Mouse (Mus musculus) ES-Bruce4 (cell line): ENCODE measurements at regions not wholly inside any gene's neighbourhood (a gene's known extent, or its start where the extent isn't known, plus 50 kb on each side); places are given as distances from the start of the nearest gene placed in this dataset.

Experiments used
- H3K27ac ChIP-seq: 2 replicates; pipeline ENCODE4 v1.5.1; 2012; ENCODE audit warnings: low read length, inconsistent platforms; ENCODE audit not compliant: insufficient read depth
- H3K27me3 ChIP-seq: 2 replicates; pipeline ENCODE4 v1.6.1; 2012; ENCODE audit warnings: mild to moderate bottlenecking, low read length, inconsistent platforms; ENCODE audit not compliant: control insufficient read depth, poor library complexity, insufficient read depth, severe bottlenecking
- H3K36me3 ChIP-seq: 2 replicates; pipeline ENCODE4 v1.6.1; 2012; ENCODE audit warnings: inconsistent platforms, mild to moderate bottlenecking, low read length, moderate library complexity; ENCODE audit not compliant: control insufficient read depth, poor library complexity, insufficient read depth, severe bottlenecking
- H3K4me1 ChIP-seq: one replicate; pipeline ENCODE4 v1.8.1; 2011; ENCODE audit warnings: low read length; ENCODE audit not compliant: control insufficient read depth, insufficient read depth
- H3K4me3 ChIP-seq: 2 replicates; pipeline ENCODE4 v1.5.1; 2011; ENCODE audit warnings: low read depth, mild to moderate bottlenecking, low read length
- H3K9ac ChIP-seq: 2 replicates; pipeline ENCODE4 v1.6.1; 2012; ENCODE audit warnings: low read depth, mild to moderate bottlenecking, inconsistent platforms; ENCODE audit not compliant: poor library complexity, severe bottlenecking
- H3K9me3 ChIP-seq: replicated peaks from 2 replicates; pipeline ENCODE4 v1.6.1; 2012; ENCODE audit warnings: mild to moderate bottlenecking, low read length, inconsistent platforms; ENCODE audit not compliant: control insufficient read depth, poor library complexity, insufficient read depth, severe bottlenecking
- CTCF ChIP-seq: IDR thresholded peaks from one replicate; pipeline ENCODE4 v1.8.1; 2011; ENCODE audit warnings: low read depth, low read length
- EP300 ChIP-seq: IDR thresholded peaks from 2 replicates; pipeline ENCODE4 v1.6.1; 2011; ENCODE audit warnings: low read depth, low read length; ENCODE audit not compliant: insufficient read depth
- POLR2A ChIP-seq: IDR thresholded peaks from one replicate; pipeline ENCODE4 v1.8.1; 2011; ENCODE audit warnings: low read length; ENCODE audit not compliant: insufficient read depth

DNA sequence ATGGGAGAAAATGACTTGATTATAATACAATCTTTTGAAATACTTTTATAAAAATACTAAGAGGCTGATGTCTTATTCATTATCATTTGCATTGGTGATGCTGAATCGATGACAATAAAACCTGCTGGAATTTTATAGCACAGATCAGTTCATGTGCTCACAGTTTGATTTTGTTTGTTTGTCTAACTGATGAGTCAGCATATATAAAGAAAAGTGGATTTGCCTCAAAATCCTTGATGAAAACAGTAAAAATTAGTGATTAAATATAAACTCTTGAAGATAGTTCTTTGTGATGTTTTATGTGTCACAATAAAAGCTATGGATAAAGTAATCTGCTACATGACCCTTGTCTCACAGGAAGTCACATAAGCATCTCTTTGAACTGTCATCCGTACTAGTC, 210.9 kb downstream of the Psat1 start:
- Histone ChIP-seq H3K27me3 (no peaks in the 10 kb centered on the region), H3K36me3 (no peaks in the 10 kb centered on the region), H3K9ac (no peak overlapping the region), H3K4me1 (no peaks in the 10 kb centered on the region), H3K27ac (no peak overlapping the region), H3K9me3 (no peaks in the 10 kb centered on the region), H3K4me3 (no peak overlapping the region)
- TF ChIP-seq CTCF (no peak), EP300 (no peak), POLR2A (no peak)

DNA sequence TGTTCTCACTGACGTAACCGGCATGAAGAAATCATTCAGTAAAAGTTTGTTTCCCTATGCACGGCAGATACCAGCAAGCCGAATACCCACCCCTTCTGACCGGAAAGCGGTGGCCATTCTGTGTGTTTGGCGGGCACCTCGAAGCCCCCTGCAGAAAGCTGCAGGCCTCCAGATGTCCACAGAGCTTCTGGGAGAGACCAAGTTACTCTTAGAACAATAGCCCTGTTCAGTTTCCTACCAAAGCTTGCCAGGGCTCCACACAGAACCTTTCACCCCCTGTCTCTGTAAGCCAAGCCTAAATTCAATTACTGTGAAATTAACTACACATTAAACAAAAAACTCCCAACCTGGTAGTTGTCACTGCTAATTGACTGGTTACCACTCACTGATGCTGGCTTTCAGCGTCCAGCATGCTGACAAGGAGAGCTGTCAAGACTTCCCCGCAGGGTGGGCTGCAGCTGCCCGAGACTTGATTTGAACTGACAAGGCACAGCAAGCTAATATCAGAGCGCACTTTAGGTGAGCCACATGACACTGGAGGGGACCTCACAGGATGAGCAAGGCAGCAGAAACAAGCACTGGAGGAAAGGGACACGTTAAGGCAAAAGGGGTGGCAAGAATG, 220.2 kb downstream of the Psat1 start:
- TF ChIP-seq CTCF (no peak), EP300 (no peak), POLR2A (no peak)
- H3K9ac ChIP-seq, result no peak overlapping the region
- H3K4me1 ChIP-seq, result no peaks in the 10 kb centered on the region
- H3K27ac ChIP-seq, result no peak overlapping the region
- H3K27me3 ChIP-seq, result no peaks in the 10 kb centered on the region
- H3K4me3 ChIP-seq, result no peak overlapping the region
- H3K36me3 ChIP-seq, result no peaks in the 10 kb centered on the region
- no peaks in the 10 kb centered on the region for H3K9me3 ChIP-seq

DNA sequence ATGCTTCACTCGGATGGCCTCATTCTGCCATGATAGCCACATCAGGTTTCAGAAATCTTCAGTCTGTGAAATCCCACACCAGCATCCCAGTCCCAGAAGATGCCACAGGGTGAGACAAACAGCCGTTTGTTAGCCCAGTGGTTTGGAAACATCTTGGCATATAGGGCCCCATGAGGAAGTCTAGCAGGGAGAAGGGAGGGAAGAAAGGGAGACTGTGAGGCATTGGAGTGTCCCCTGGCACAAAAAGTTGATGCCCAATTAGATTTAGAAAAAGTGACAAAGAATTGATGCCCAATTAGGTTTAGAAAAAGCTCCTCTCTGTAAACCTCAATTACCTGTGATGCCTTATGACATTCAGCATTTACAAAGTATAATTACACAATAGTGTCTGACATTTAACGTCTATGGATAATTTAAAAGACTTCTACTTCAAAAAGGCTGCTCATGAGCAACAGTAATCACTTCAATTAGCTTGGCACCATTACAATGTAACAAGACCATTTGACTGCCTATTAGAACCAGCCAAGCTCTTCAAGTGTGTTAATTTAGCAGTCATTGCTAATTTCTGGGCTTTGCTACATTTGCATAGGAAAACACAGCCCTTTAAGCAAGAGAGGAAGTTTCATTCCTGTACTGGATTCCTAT, 254.6 kb downstream of the Psat1 start:
- no peak for TF ChIP-seq POLR2A
- no peak for TF ChIP-seq EP300
- TF ChIP-seq CTCF, result no peak
- Histone ChIP-seq H3K27me3 (no peaks in the 10 kb centered on the region), H3K4me3 (no peak overlapping the region), H3K9ac (no peak overlapping the region), H3K36me3 (no peaks in the 10 kb centered on the region), H3K27ac (no peak overlapping the region), H3K9me3 (no peaks in the 10 kb centered on the region), H3K4me1 (no peaks in the 10 kb centered on the region)

DNA sequence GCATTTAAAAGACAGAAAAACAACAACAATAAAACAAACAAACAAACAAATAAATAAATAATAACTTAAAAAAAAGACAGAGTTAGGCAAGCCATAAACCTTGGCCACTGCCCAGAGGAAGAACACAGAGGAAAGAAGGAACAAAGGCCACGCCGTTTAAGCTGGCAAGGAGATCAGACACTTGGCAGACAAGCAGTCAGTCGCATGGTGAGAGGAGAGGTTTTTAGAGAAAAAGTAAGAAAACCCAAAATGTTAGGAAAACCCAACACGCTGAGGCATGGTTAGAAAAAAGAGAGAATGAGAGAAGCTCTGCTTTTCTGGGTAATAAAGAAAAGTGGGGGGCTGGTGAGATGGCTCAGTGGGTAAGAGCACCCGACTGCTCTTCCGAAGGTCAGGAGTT, 277.1 kb downstream of the Psat1 start:
- Histone ChIP-seq H3K9ac (no peak overlapping the region), H3K27me3 (no peaks in the 10 kb centered on the region), H3K9me3 (no peaks in the 10 kb centered on the region), H3K27ac (no peak overlapping the region), H3K4me1 (no peaks in the 10 kb centered on the region), H3K36me3 (no peaks in the 10 kb centered on the region), H3K4me3 (no peak overlapping the region)
- TF ChIP-seq POLR2A, result no peak
- no peak for TF ChIP-seq CTCF
- TF ChIP-seq EP300, result no peak

- TF ChIP-seq EP300, result no peak
- no peak for TF ChIP-seq POLR2A
- TF ChIP-seq CTCF, result no peak
- no peak overlapping the region for H3K4me3 ChIP-seq
Measured at GRCm38 (mm10) chr19:15669541-15669940, 277.6 kb downstream of the Psat1 start.

GRCm38 (mm10) chr19:15668624-15669016, 278.5 kb downstream of the Psat1 start:
- Histone ChIP-seq H3K9me3 (no peaks in the 10 kb centered on the region), H3K4me1 (no peaks in the 10 kb centered on the region), H3K27ac (no peak overlapping the region), H3K9ac (no peak overlapping the region), H3K4me3 (no peak overlapping the region), H3K36me3 (no peaks in the 10 kb centered on the region), H3K27me3 (no peaks in the 10 kb centered on the region)
- TF ChIP-seq EP300 (no peak), POLR2A (no peak), CTCF (no peak)

More at GRCm38 (mm10) chr19:15669541-15669940, 277.6 kb downstream of the Psat1 start:
- no peaks in the 10 kb centered on the region for H3K9me3 ChIP-seq
- no peak overlapping the region for H3K9ac ChIP-seq
- no peaks in the 10 kb centered on the region for H3K27me3 ChIP-seq
- no peaks in the 10 kb centered on the region for H3K4me1 ChIP-seq
- no peaks in the 10 kb centered on the region for H3K36me3 ChIP-seq
- H3K27ac ChIP-seq, result no peak overlapping the region
